Mouse (Mus musculus): ENCODE results near the gene Stk39.

- TF ChIP-seq CTCF (IDR thresholded peaks at IDR 0.05; ENCODE audit: borderline replicate concordance, insufficient read depth, low read length) (no peak), POLR2A (IDR thresholded peaks at IDR 0.05; ENCODE audit: low read depth, low read length) (no peak)
Observed at GRCm38 (mm10) chr2:68463801-68464200, 8.3 kb downstream of the Stk39 start.
